Mouse (Mus musculus) testis, adult 2 months (tissue): ENCODE results near the gene Reep3.

Source experiments
- CTCF ChIP-seq: fragments of 200-500 bp; IDR thresholded peaks from 2 replicates; pipeline ENCODE4 v1.5.1; 2012; ENCODE audit warnings: low read depth, mild to moderate bottlenecking, inconsistent platforms, low read length, moderate library complexity; ENCODE audit not compliant: control insufficient read depth, insufficient read depth, insufficient replicate concordance
- POLR2A ChIP-seq: fragments of 200-500 bp; IDR thresholded peaks from 2 replicates; pipeline ENCODE4 v1.6.1; 2012; ENCODE audit warnings: low read depth, mild to moderate bottlenecking, inconsistent platforms, low read length, moderate library complexity; ENCODE audit not compliant: control insufficient read depth

DNA sequence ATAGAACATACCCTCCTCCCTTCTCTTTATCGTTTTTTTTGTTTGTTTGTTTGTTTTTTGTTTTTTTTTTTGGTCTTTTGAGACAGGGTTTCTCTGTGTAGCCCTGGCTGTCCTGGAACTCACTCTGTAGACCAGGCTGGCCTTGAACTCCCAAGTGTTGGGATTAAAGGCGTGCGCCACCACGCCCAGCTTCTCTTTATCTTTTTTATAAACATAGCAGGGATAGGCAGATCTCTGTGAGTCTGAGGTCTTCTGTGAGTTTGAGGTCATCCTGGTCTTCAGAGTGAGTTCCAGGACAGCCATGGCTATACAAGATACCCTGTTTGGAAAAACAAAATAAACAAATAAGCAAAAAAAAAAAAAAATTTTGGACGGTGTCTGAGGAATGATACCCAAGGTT is 127.7 kb downstream of the Reep3 start:
- TF ChIP-seq CTCF (no peak), POLR2A (no peak)
